In genomic region chr15:21780701-21781100, GRCm38 (mm10) we compare ENCODE assay signal across 20 mouse cellular contexts.
DNase-seq lines count a peak whose midpoint lies in the region; ATAC-seq and TF ChIP-seq lines count a peak whose summit lies in the region.
"Had no signal": no experiment of that assay in that cellular context is flagged by ENCODE, and none has a peak within 500 bp of the region (broad histone marks: within the 10 kb centered on the region; RNA-seq: fewer than 3 reads in every experiment).

No protein-coding gene starts in this region.

- H3K27ac ChIP-seq in embryonic facial prominence, embryonic 14.5 days (replicated peaks; ENCODE audit: low read depth, low read length): no peak overlapping the region
- H3K27ac ChIP-seq in embryonic facial prominence, embryonic 10.5 days (replicated peaks): no peak overlapping the region
- no peak overlapping the region for H3K27ac ChIP-seq in hindbrain, postnatal 0 days
- H3K27ac ChIP-seq: forebrain, embryonic 15.5 days; heart, embryonic 15.5 days; liver, embryonic 13.5 days had no signal

- H3K4me3 ChIP-seq in embryonic facial prominence, embryonic 14.5 days (ENCODE audit: low read depth, low read length): no peak overlapping the region
- no peak overlapping the region for H3K4me3 ChIP-seq in embryonic facial prominence, embryonic 10.5 days
- no peak overlapping the region for H3K4me3 ChIP-seq in hindbrain, postnatal 0 days (ENCODE audit: low read length)
- H3K4me3 ChIP-seq: forebrain, embryonic 15.5 days; heart, embryonic 15.5 days; liver, embryonic 13.5 days had no signal

- intact Hi-C loops in left cerebral cortex, postnatal 4 days (cut with DNase I): no loop called here
- intact Hi-C loops in left cerebral cortex, postnatal 36 days (cut with DNase I): no loop called here

- 55% methylated on average over 3 of the region's 3 CpGs for WGBS in embryonic facial prominence, embryonic 14.5 days
- 69% methylated on average over 3 of the region's 3 CpGs for WGBS in embryonic facial prominence, embryonic 10.5 days
- WGBS in hindbrain, postnatal 0 days: 46% methylated on average over 3 of the region's 3 CpGs

- peak; percentile 3 for DNase-seq in embryonic facial prominence, embryonic 14.5 days (ENCODE audit: low spot score)
- no peak for DNase-seq in embryonic facial prominence, embryonic 10.5 days (ENCODE audit: low spot score)
- peak; percentile 18 for DNase-seq in left cerebral cortex, postnatal 4 days
- DNase-seq in left cerebral cortex, postnatal 36 days (ENCODE audit: low spot score in 2 of 2): no peak
- peak; percentile 21 for DNase-seq in hindbrain, postnatal 0 days (ENCODE audit: low spot score)
- DNase-seq in retina, postnatal 1 day: peak; percentile 73
- DNase-seq: adrenal gland, postnatal 25 days; cerebellum, adult 18-20 months; cerebellum, postnatal 14 days; heart, postnatal 36 days; kidney, adult 9 months; kidney, postnatal 25 days; liver, embryonic 13.5 days; lung, embryonic 14.5 days; right cerebral cortex, postnatal 25 days; thymus, postnatal 14 days had no signal

- H3K4me2 ChIP-seq in embryonic facial prominence, embryonic 14.5 days (ENCODE audit: low read depth, low read length): no peak overlapping the region
- H3K4me2 ChIP-seq in hindbrain, postnatal 0 days (ENCODE audit: low read depth, low read length): no peak overlapping the region
- H3K4me2 ChIP-seq: forebrain, embryonic 15.5 days; heart, embryonic 15.5 days; liver, embryonic 13.5 days; lung, embryonic 14.5 days had no signal

- no peaks in the 10 kb centered on the region for H3K36me3 ChIP-seq in embryonic facial prominence, embryonic 14.5 days (ENCODE audit: control insufficient read depth, insufficient read depth, low read length)
- no peaks in the 10 kb centered on the region for H3K36me3 ChIP-seq in embryonic facial prominence, embryonic 10.5 days (replicated peaks)
- H3K36me3 ChIP-seq in hindbrain, postnatal 0 days (ENCODE audit: insufficient read depth, low read length): no peaks in the 10 kb centered on the region
- H3K36me3 ChIP-seq: forebrain, embryonic 15.5 days; heart, embryonic 15.5 days; liver, embryonic 13.5 days had no signal

- no peak for ATAC-seq in embryonic facial prominence, embryonic 14.5 days (ENCODE audit: low read depth)
- 0 out of 2 replicates have a peak, but pooled peaks have one; percentile 61 for ATAC-seq in hindbrain, postnatal 0 days
- no peak for ATAC-seq in erythroblast, adult 5-6 weeks (replicated peaks; ENCODE audit: low FRiP score, poor library complexity, severe bottlenecking)
- ATAC-seq: CD4-positive, CD25-positive, alpha-beta regulatory T cell, adult 4 months; forebrain, embryonic 15.5 days had no signal

- H3K9ac ChIP-seq in embryonic facial prominence, embryonic 14.5 days (ENCODE audit: low read depth, low read length): no peak overlapping the region
- H3K9ac ChIP-seq in hindbrain, postnatal 0 days (replicated peaks; ENCODE audit: low read length): no peak overlapping the region
- H3K9ac ChIP-seq: forebrain, embryonic 15.5 days; heart, embryonic 15.5 days; liver, embryonic 13.5 days; lung, embryonic 14.5 days had no signal

- H3K27me3 ChIP-seq in embryonic facial prominence, embryonic 14.5 days (replicated peaks; ENCODE audit: control insufficient read depth, insufficient read depth, low read length): no peaks in the 10 kb centered on the region
- no peaks in the 10 kb centered on the region for H3K27me3 ChIP-seq in embryonic facial prominence, embryonic 10.5 days (replicated peaks; ENCODE audit: low read depth, poor library complexity, severe bottlenecking)
- H3K27me3 ChIP-seq in hindbrain, postnatal 0 days (ENCODE audit: insufficient read depth, low read length): no peaks in the 10 kb centered on the region
- H3K27me3 ChIP-seq: forebrain, embryonic 15.5 days; heart, embryonic 15.5 days; liver, embryonic 13.5 days had no signal

- no peak for TF ChIP-seq CTCF in hindbrain, postnatal 0 days (IDR thresholded peaks at IDR 0.05; ENCODE audit: low read depth)

- no peaks in the 10 kb centered on the region for H3K9me3 ChIP-seq in embryonic facial prominence, embryonic 14.5 days (ENCODE audit: control insufficient read depth, low read length)
- H3K9me3 ChIP-seq in embryonic facial prominence, embryonic 10.5 days: no peaks in the 10 kb centered on the region
- H3K9me3 ChIP-seq in hindbrain, postnatal 0 days (ENCODE audit: low read length): no peaks in the 10 kb centered on the region
- H3K9me3 ChIP-seq: forebrain, embryonic 15.5 days; heart, embryonic 15.5 days; liver, embryonic 13.5 days had no signal

- no peaks in the 10 kb centered on the region for H3K4me1 ChIP-seq in embryonic facial prominence, embryonic 14.5 days (ENCODE audit: control insufficient read depth, insufficient read depth, low read length)
- no peaks in the 10 kb centered on the region for H3K4me1 ChIP-seq in embryonic facial prominence, embryonic 10.5 days
- H3K4me1 ChIP-seq in hindbrain, postnatal 0 days (ENCODE audit: insufficient read depth, low read length): no peaks in the 10 kb centered on the region
- H3K4me1 ChIP-seq: forebrain, embryonic 15.5 days; heart, embryonic 15.5 days; liver, embryonic 13.5 days had no signal

Comparison
In these comparisons a context has a peak if more than half of its experiments do, and no peak if none do; other contexts are left out.
1. DNase-seq: peak in embryonic facial prominence, embryonic 14.5 days (single experiment), left cerebral cortex, postnatal 4 days (single experiment), hindbrain, postnatal 0 days (single experiment) and retina, postnatal 1 day (single experiment); none in embryonic facial prominence, embryonic 10.5 days (single experiment) and left cerebral cortex, postnatal 36 days (0 of 2).